Mouse (Mus musculus) stomach, postnatal 0 days (tissue): ENCODE results near the gene Imp3. TPM values are rescaled to one million over a fixed set of nuclear protein-coding genes. Genes with fewer than 3 reads are reported as not detected.
A peak's percentile ranks its signal among the peaks of the same experiment; 100 is the strongest.
"Not testable (repeated sequence)": the region's sequence is repeated elsewhere in the genome, so short reads cannot be mapped to it uniquely, and the experiment has no call there.

Source experiments
- ATAC-seq: fragments of 200-750 bp; cut with Nextera tagmentation; 2 replicates; pipeline ENCODE4 v1.8.0; 2017; ENCODE audit not compliant: low FRiP score, low TSS enrichment
- DNase-seq: peaks from one replicate; pipeline ENCODE4 v3.0.0-alpha.2; 2016; ENCODE audit warnings: low spot score
- H3K27ac ChIP-seq: fragments of 300-500 bp; sonication (generic); replicated peaks from 2 replicates; pipeline ENCODE4 v1.5.1; 2014; ENCODE audit warnings: mild to moderate bottlenecking, control low read depth
- H3K27me3 ChIP-seq: fragments of 300-500 bp; sonication (generic); 2 replicates; pipeline ENCODE4 v1.6.1; 2014; ENCODE audit warnings: low read length; ENCODE audit not compliant: control insufficient read depth, insufficient read depth
- H3K36me3 ChIP-seq: fragments of 300-500 bp; sonication (generic); 2 replicates; pipeline ENCODE4 v1.6.1; 2014; ENCODE audit warnings: low read length, mixed read lengths; ENCODE audit not compliant: control insufficient read depth, insufficient read depth
- H3K4me1 ChIP-seq: fragments of 300-500 bp; sonication (generic); replicated peaks from 2 replicates; pipeline ENCODE4 v1.6.1; 2014; ENCODE audit warnings: antibody characterized with exemption; ENCODE audit not compliant: control insufficient read depth, insufficient read depth
- H3K4me2 ChIP-seq: fragments of 300-500 bp; sonication (generic); replicated peaks from 2 replicates; pipeline ENCODE4 v1.6.1; 2014; ENCODE audit warnings: low read depth, mild to moderate bottlenecking, control low read depth, moderate library complexity
- H3K4me3 ChIP-seq: fragments of 300-500 bp; sonication (generic); 2 replicates; pipeline ENCODE4 v1.5.1; 2014; ENCODE audit warnings: low read depth, low read length, control low read depth
- H3K9ac ChIP-seq: fragments of 300-500 bp; sonication (generic); 2 replicates; pipeline ENCODE4 v1.6.1; 2014; ENCODE audit warnings: mild to moderate bottlenecking, low read length, control low read depth, mixed read lengths
- H3K9me3 ChIP-seq: fragments of 300-500 bp; sonication (generic); 2 replicates; pipeline ENCODE4 v1.6.1; 2016; ENCODE audit warnings: low read length; ENCODE audit not compliant: control insufficient read depth
- CTCF ChIP-seq: IDR thresholded peaks from 2 replicates; pipeline ENCODE4 v1.5.1; 2016; ENCODE audit warnings: antibody characterized with exemption, low read depth, mild to moderate bottlenecking, moderate library complexity
- EP300 ChIP-seq: optimal IDR thresholded peaks from 2 replicates; pipeline ENCODE3; 2016; ENCODE audit warnings: antibody characterized with exemption
- WGBS: fragments of 180-500 bp; shearing (Covaris S2); extraction: QIAGEN DNeasy Blood & Tissue Kit; methylation state at CpG from one replicate; pipeline ENCODE4 v1.1.7; 2014; 5-methylcytosine and 5-hydroxymethylcytosine counted together
- polyA plus RNA-seq: library from polyadenylated mRNA; unstranded; fragments of >200 nt; fragmentation: Nextera tagmentation; extraction: Ambion mirVana; gene quantifications from 2 replicates; pipeline ENCODE4 v1.2.1, GENCODE M21; 2015

The Imp3 gene
- polyA plus RNA-seq, 1 experiment from 2014 or later, result 83.8 TPM

DNA sequence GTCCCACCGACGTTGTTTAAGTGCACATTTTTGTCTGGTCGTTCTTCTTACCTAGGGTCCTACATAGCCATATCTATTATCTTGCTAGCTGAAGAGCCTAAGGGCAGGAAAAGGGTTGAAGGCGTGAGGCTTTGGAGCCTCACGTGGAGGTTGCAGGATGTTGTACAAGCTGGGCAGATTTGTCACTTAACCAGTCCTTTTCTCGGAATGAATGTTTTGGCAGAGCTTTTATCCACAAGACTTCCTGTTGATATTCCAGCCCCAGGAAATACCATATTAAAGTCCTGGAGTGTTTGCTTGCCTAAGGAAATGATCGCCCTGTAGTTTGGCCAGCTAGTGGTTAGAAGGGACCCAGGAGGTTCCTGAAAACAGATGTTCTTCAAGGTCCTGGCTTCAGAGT, 1.1 kb downstream of the Imp3 start:
- TF ChIP-seq EP300 (no peak), CTCF (no peak)
- Histone ChIP-seq H3K4me3 (peak overlapping the region; percentile 65), H3K4me2 (peak overlapping the region; percentile 73), H3K27ac (peak overlapping the region; percentile 93; the same call in 1 of the 2 replicates), H3K27me3 (no peaks in the 10 kb centered on the region), H3K4me1 (no peaks in the 10 kb centered on the region), H3K9me3 (no peaks in the 10 kb centered on the region), H3K9ac (peak overlapping the region; percentile 83), H3K36me3 (no peaks in the 10 kb centered on the region)
- no peak for DNase-seq
- ATAC-seq, result no peak
- under 1% methylated on average over 7 of the region's 7 CpGs for WGBS

DNA sequence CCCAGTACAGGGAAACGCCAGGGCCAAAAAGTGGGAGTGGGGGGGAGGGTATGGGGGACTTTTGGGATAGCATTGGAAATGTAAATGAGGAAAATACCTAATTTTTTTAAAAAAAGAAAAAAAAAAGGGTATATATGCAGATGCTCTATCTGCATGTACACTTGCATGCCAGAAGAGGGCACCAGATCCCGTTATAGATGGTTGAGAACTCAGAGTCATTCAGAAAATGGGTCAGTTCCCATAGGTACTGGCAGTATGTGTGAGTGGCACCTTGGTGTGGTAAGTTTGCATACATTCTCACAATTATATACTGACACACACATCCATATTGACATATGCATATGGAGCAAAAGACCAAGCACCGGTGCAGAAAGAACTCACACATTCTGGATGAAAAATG, 10.2 kb downstream of the Imp3 start:
- 26% methylated on average over 3 of the region's 3 CpGs for WGBS
- not testable (repeated sequence) for H3K27ac ChIP-seq, H3K9ac ChIP-seq, H3K4me3 ChIP-seq, H3K36me3 ChIP-seq, H3K27me3 ChIP-seq, H3K4me1 ChIP-seq, H3K9me3 ChIP-seq, ATAC-seq, H3K4me2 ChIP-seq
- DNase-seq, result peak; percentile 23
- TF ChIP-seq CTCF, result peak; percentile 85

- H3K9me3 ChIP-seq, H3K27ac ChIP-seq, H3K9ac ChIP-seq, H3K36me3 ChIP-seq, H3K27me3 ChIP-seq, DNase-seq, H3K4me1 ChIP-seq, ATAC-seq, H3K4me2 ChIP-seq, H3K4me3 ChIP-seq: not testable (repeated sequence)
- WGBS, result 49% methylated on average over 5 of the region's 5 CpGs
Observed at GRCm38 (mm10) chr9:56948699-56949098, 11.4 kb downstream of the Imp3 start.

DNA sequence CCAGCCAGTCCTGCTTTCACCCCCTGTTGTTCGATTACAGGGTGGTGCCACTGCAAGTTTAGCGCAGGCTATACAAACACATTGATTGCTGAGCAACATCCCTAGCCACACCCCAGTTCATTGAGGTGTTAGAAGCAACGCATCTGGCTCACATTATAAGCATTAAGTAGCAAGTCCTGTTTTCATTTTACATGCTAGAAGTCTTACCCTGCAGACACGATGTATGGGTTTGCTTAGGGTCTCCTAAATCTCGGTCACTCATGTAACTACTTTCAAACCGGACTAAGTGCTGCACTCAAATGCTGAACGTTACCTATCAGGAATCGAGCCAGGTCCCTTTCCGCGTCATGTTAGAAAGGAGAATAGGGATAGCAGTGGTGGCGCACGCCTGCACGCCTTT, 12.5 kb downstream of the Imp3 start:
- peak overlapping the region; percentile 47 for H3K9ac ChIP-seq
- peak; percentile 32 for DNase-seq

GRCm38 (mm10) chr9:56950414-56951400, 13.4 kb downstream of the Imp3 start, which contains the start of gene Snupn:
Gene Snupn (plus strand): TSS chr9:56950878.
- DNase-seq (peak; percentile 99), ATAC-seq (peak; percentile 100)
- Histone ChIP-seq H3K27me3 (no peaks in the 10 kb centered on the region), H3K4me3 (peak within 1 kb of the TSS; percentile 57), H3K4me2 (peak within 1 kb of the TSS; percentile 75), H3K4me1 (no peaks in the 10 kb centered on the region), H3K9me3 (no peaks in the 10 kb centered on the region), H3K9ac (peak within 1 kb of the TSS; percentile 79), H3K27ac (peak within 1 kb of the TSS; percentile 91), H3K36me3 (no peaks in the 10 kb centered on the region)
- TF ChIP-seq EP300 (no peak), CTCF (peak; percentile 5; the same call in 1 of the 2 replicates)
- whole genome bisulfite sequencing, result under 1% methylated on average over 50 of the region's 50 CpGs

More for the DNA sequence above, 12.5 kb downstream of the Imp3 start:
- Histone ChIP-seq H3K4me2 (peak overlapping the region; percentile 44), H3K9me3 (no peaks in the 10 kb centered on the region), H3K27me3 (no peaks in the 10 kb centered on the region), H3K4me3 (peak overlapping the region; percentile 23; the same call in 1 of the 2 replicates), H3K4me1 (no peaks in the 10 kb centered on the region), H3K36me3 (no peaks in the 10 kb centered on the region), H3K27ac (no peak overlapping the region)
- TF ChIP-seq CTCF (no peak), EP300 (no peak)
- no peak for ATAC-seq
- 10% methylated on average over 13 of the region's 13 CpGs for WGBS

- H3K36me3 ChIP-seq, result no peaks in the 10 kb centered on the region
- 91% methylated on average over 1 of the region's 1 CpGs for WGBS
Observed at GRCm38 (mm10) chr9:56953562-56953961, 16.3 kb downstream of the Imp3 start.

More at GRCm38 (mm10) chr9:56953562-56953961, 16.3 kb downstream of the Imp3 start:
- no peaks in the 10 kb centered on the region for H3K4me1 ChIP-seq
- TF ChIP-seq EP300 (no peak), CTCF (peak; percentile 55)
- no peak overlapping the region for H3K4me2 ChIP-seq
- no peak overlapping the region for H3K9ac ChIP-seq
- H3K9me3 ChIP-seq, result no peaks in the 10 kb centered on the region
- ATAC-seq (no peak), DNase-seq (no peak)
- H3K27me3 ChIP-seq, result no peaks in the 10 kb centered on the region
- no peak overlapping the region for H3K27ac ChIP-seq
- no peak overlapping the region for H3K4me3 ChIP-seq
